Mouse (Mus musculus): ENCODE data around the gene 5031439G07Rik.

The 5031439G07Rik gene

DNA sequence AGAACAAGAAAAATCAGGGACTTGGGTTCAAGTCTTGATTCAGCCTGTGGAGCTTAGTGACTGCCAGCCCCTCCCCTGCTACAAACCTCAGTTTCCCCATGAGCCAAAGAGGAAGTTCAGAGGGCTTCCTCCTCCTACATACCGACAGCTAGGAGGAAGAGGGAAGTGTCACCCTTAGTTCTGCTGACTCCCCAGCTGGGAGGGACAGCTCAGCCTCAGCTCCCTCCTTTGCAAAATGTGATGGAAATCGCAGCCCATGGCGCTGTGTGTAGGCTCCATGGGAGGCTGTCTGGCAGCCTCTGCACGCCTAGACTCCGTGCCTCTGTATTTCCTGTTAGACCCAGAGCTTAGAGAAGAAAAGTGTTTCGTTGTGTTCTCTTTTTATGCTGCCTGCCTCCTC lies 6.1 kb upstream of the 5031439G07Rik start:
- DNase-seq (ENCODE audit: low spot score), result no peak

DNA sequence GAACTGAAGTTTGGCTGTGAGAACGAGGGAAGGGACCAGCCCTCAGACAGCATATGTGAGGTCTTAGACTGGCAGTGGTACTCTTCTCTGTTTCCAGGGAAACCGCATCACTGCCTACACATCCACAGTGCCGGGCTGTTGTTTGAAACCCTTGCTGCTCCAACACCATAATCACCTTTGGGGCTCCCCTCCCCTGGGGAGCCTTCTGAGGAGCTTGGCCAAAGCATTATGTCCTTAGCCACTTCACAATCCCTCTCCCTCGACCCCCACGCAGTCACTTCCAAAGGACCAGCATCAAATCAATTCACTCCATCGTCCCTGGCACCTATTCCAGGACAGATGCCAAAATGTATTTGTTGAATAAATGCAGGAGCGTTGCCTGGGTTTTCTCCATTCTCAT lies 1.4 kb upstream of the 5031439G07Rik start:
- DNase-seq (ENCODE audit: low spot score), result no peak

DNA sequence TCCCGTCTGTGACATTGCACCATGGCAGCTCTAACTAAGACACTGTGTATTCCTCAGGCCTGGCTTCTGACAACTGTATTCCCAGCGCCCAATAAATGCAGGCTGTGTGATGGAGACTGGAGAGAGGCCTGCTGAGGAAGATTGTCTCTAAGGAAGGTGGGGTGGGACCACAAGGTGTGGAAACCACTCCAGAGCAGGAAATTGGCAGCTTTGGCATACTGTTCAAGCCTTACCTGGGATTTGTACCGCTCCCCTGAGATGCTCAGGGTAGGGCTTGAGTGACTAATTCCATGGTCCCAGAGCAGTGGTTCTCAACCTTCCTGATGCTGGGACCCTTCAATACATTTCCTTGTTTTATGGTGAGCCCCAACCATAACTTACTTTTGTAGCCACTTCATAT lies 747 bp upstream of the 5031439G07Rik start:
- DNase-seq (ENCODE audit: low spot score), result no peak

DNA sequence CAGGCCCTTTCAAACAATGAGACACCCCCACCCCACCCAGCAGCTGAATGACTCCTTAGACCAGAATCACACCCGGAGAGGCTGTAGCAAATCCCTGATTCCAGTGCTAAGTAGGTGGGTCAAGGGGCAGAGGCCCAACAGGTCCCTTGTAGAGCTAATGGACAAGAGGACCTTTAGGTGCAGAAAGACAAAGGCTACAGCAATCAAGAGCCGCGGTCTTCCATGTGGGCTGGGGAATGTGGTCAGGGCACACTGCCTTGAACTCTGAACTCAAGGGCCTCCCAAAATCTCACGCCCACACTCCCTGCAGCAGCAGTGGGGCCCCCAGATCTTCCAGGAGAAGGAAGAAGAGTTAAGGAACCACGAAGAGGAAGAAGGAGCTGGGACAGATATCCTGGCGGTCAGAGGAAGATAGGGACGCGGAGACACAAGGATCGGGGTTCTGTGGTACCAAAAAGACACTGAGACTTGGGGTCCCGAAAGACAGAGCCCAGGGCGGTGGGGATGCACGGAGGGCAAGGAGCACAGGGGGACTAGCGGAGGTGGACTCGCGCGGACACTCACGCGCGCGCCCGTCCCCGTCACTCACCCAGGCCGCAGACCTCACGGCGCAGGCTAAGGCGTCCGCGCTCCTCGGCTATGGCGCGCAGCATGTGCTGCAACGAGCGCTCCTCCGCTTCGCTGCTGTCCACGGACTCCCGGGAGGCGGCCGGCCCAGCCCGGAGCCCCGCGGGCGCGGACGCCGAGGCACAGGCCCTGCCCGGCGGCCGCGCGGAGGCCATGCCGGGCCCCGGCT lies 1.1 kb downstream of the 5031439G07Rik start:
- no peak for DNase-seq (ENCODE audit: low spot score)

DNA sequence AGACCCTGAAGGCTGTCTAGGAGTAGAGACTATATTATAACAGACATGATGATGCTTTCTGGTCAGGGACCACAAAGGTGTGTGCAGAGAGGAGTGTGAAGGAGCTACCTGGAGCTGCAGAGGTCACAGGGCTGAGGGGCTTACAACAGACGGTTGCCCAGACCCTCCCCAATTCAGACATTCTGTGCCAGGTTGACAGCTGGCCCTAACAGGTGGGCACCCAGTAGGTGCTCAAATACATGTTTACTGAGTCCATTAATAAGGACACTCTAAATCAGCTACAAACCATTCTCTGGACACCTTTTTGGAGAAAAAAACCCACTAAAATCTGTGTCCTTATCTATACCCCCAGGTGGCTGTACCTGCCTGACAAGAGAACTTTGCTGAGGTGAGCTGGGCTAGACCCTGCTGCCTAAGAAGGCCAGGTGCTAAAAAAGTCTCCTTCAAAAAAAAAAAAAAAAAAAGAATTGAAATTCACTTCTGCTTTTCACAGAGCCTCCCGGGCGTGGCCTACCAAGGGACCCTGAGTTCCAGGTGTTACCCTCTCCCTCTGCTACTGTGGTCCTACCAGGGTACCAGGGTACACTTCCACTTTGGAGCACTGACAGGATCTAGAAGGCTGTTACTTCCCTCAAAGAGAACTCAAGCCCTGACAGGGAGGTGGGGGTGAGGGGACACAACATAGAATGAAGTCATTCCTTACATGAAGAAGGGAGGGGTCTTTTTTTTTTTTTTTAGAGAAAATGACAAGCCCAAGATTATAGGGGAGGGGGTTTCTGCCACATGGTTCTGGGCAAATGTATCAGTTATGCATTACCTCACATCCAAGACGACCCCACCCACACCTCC lies 2.0 kb downstream of the 5031439G07Rik start:
- DNase-seq (ENCODE audit: low spot score), result no peak

DNA sequence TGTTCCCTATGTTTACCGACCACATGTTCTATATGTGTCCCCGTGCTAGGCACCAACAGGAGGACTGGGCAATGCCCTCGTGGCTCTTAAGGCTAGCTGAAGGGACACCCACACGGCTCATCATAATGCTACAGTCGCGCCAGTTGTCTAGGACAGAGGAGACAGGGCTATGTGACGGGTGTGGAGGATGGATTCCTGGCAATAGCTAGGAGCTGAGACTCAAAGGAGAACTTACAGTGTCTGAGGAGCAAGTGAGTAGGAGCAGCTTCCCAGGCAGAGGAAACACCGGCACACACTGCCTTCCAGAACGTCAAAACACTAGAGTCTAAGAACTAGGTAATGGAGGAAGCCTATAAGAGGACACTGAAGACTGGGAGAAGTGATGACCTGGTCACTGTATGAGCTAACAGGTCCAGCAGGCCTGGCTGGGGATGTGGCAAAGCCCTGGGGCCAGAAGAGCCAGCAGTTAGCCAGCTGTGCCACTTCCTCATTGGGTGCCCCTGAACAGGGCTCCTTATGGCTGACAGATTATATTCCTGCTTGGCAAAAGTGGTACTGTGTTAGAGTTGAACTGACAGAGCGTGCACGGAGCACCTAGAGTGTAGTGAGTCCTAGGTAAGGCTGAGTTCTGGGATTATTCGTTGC lies 2.7 kb downstream of the 5031439G07Rik start:
- DNase-seq (ENCODE audit: low spot score), result no peak

DNA sequence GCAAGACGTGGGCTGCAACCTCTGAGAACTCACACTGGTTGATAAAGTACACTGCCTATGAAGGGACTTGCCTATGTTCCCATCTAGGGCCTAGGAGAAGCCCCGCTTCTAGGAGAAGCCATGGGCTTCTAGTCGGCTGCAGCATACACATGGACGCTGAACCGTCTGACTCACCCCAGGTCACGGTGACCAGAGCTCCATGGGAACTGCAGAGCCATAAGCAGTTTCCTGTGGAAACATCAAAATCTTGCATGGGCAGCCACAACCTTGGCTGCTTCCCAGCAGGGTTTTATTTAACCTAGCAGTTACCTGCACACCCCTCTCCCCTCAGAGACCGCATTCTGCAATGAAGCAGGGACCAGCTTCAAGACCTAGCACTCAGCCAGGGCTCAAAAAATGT lies 4.6 kb downstream of the 5031439G07Rik start:
- no peak for DNase-seq (ENCODE audit: low spot score)

DNA sequence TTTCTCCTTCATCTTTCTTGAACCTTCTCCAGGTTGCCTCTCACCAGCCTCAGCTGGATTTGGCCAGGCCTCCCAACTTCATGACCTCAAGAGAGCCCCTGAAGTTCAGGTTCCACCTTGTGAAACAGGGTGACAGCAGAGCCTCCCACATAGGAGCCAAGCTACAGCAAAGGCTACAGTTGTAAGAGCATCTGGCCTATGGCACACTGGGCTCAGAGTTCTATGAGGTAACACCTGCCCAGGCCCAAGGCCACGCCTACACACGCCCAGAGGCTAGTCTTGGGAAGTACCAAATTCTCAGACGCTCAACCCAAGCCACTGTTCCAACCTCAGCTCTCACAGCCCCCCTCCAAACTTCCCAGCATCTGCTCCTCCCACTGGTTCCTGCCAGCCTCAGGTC lies 5.5 kb downstream of the 5031439G07Rik start:
- DNase-seq (ENCODE audit: low spot score), result no peak

DNA sequence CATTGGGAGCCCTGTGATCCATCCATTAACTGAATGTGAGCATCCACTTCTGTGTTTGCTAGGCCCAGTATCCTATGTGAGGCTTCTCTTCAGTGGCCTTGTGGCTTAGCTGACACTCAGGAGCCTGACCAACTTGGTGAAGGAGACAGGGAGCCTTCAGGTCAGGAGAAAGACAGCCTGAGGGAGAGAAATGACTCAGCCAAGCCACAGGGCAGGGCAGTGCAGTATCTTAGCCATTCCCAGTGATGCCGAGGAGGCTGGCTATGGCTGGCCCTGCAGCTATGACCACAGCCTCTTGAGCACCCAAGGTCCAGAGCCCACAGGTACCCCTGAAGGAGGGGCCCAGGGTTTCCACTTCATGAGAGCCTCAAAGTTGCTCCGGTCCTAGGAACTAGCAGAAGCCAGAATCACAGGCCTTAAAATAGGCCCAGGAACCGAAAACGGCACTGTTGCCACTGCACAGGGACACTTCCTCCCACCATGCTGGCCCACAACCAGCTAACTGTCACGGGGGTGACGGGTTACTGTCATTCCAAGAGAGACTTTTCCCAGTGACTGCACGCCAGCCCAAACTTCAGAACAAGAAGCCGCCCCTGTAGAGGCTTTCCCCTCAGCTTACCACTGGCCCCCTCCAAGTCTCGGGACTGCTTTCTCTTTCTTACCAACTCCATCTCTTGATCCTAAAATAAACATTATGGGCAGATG lies 6.6 kb downstream of the 5031439G07Rik start:
- DNase-seq (ENCODE audit: low spot score), result no peak

DNA sequence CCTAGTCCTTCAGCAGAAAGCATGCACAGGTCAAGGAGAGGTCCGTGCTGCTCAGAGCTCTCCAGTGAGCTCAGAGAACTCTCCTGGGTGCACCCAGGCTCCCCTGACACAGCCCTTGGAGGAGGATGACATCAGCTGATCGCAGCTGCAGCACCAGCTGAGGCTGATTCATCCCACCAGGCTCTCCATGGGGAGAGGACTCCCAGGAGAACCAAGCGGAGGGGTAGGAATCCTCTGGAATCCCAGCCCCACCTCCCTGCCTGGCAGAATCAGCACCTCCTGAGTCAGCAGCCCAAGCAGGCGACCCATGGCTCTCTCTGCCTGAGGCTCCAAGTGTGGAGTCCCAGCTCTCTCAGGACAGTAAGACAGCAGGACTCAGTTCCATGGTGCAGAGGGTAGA lies 12.6 kb downstream of the 5031439G07Rik start:
- DNase-seq (ENCODE audit: low spot score), result no peak

DNA sequence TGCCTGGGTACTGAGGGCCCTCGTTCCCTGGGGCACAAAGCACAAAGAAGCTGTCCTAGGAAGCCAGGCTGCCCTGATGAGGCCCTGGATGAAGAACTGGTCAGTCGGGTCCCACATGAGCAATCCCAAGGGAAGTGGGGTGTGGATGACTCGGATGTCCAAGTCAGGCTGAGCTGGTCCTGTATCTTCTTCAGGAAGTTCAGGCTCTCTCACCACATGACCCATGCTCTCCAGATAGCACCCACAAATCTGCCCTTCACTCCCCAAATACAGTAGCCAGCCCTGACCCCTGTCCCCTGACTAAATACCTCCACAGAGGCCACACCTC lies 14.8 kb downstream of the 5031439G07Rik start:
- no peak for DNase-seq (ENCODE audit: low spot score)

DNA sequence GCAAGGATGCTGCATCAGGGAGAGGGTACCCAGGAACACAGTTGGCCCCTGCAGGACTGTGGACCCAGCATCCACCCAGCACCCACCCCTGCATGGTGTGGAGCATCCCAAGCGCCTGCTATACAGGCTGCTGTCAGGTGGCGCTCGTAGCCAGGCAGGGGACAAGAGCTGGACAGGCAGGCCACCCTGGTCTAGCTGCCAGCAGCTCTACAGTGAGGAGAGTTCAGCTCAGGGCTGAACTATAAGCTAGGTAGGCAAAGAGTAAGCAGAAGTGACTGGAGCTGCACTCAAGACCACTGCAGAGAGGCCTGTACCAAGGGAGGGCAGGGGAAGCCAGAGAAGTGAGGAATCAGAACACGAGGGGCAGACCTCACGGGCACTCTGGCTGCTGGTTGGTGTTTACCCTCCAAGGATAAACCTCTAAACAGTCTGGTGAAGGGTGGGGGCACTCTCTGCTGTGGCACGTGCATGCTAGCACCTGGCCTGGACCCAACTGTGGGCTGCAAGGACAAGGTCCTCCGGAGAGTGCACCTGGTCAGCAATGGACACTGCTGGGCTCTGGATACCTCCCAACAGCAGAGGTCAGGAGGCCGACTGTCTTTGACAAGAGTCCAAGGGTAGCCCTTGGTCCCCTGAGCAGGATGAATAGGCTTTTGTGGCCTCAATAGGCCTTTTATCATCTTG lies 15.3 kb downstream of the 5031439G07Rik start:
- no peak for DNase-seq (ENCODE audit: low spot score)

DNA sequence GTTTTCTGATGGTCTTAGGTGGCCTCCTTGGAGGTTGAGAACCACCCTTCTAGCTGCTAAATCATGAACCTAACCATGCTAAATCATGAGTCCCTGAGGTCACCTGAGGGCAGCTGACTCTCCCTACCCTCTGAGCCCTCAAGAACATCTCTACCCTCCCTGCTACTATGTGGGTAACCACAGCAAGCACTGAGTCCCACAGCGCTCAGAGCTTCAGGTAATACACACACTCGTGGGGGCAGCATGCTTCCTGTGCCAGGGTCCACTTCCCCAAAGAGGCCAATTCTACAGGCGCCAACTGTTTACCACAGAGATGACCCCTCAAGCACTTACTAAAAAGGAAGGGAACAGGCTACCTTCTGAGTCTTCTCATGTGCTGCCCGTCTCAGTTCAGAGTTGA lies 19.8 kb downstream of the 5031439G07Rik start:
- DNase-seq (ENCODE audit: low spot score), result no peak

DNA sequence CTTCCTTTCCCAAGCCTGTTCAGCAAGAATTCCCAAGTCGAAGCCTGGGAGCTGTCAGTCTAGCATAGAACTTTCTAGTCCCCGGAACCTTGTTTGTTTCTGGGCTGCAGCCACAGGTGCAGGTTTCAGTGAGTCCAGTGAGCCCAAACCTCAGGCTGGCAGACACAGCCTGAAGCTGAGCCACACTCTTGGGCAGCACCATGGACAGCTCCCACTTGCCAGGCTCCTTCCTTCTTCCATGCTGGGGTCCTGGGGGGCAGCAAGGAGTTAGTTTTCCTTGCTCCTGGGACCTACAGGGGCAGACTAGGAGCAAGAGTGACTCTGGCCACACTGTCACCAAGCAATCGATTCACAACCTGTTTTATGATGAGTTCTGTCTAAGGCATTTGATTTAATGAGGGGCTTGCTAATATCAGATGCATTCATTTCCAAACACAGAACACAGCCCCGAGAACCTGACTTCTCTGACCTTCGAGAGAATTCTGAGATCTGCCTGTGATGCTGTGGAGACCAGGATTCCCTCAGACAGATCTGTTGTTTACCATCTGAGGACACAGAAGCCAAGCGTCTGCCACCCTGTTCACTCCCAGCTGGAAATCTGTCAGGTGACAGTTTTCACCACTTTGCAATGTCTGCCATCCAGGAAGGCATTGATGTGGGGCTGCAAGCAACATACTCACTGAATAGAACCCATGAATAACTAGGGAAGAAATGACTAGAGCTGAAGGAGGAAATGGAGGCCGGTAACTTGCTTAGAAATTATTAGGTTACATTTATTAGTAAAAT lies 22.6 kb downstream of the 5031439G07Rik start:
- no peak for DNase-seq (ENCODE audit: low spot score)

DNA sequence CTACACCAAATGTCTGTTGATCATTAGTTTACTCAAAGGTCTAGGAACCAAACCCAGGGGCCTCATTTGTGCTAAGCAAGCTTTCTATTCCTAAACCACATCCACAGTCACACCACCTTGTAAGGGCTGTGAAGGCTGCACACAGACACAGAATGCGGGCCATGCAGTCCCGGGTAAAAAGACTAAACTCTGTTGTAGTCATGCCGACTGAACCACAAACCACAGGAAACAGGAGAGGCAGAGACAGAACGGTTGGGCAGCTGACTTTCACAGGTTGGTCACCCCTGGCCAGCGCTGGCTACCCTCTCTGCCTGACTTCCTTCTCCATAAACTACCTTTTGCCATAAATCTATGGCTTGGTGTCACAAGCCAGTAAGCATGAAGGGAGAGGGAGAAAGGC lies 23.6 kb downstream of the 5031439G07Rik start:
- DNase-seq (ENCODE audit: low spot score), result no peak

DNA sequence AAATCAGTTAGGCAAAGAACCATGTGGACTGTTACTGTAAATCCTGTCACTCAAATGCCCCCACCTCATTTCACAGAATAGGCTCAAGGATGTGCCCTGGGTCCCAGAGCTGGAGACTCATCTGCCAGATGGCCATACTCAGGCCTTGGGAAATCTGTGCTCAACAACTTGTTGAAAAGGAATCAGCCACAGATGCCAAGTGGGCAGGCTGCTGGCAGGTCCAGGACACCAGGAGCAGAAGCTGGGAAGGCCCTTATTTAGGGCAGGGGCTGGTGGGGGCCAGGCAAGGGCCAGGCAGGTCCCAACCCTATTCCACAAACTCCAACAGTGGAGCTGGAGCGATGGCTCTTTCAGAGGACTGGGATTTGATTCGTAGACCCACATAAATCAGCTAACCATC lies 25.8 kb downstream of the 5031439G07Rik start:
- DNase-seq (ENCODE audit: low spot score), result no peak

DNA sequence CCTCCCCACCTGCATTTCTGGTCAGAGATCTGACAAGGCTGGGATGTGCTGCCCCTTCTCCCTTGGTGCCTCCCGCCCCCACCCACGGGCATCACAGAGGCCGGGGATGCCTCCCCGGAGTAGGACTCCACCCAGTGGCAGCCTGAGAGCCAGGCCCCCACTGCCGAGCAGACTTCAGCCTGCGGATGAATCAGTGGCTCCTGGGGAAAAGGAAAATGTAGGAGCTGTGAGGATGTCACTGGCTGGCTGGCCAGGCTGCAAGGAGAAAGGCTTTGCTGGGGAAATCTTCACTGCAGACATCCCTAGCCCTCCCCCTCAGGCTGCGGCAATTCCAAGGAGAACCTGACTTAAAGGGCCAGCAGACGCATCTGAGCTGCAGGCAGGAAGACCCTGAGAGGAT lies 27.7 kb downstream of the 5031439G07Rik start:
- no peak for DNase-seq (ENCODE audit: low spot score)

DNA sequence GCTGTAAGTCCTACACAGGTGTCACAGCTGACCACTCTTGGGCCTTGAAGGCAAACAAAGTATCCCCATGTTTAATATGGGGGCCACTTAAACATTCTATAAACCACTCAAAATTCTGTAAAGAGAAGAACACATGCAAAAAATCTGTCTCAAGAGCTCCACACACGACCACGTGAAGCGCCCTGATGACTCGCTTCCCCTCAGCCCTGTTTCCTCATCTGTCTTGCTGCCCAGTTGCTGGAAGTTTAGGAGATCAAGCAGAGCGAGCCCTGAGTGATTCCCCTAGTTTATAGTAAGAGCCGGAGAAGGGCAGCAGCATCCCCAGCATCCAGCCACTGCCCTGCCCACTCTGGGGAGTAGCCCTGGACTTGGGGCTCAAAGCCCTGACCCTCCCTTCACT lies 28.5 kb downstream of the 5031439G07Rik start:
- no peak for DNase-seq (ENCODE audit: low spot score)

DNA sequence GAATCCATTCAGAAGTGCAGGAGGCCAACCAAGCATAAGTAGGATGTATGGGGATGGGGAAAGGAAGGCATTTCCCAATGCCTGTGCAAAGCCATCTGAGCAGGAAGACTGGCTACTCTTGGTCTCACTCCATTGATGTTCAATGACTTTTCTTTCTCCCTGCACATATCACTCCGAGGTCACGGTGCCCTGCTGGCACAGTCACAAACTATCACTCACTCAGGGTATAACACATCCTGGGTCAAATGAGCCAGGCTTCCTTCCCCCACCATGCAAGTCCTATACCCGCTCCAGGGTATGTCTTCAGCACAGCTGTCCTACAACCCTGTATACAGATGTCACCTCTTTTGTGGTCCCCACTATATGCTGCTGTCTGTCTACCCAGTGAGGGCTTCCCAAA lies 30.0 kb downstream of the 5031439G07Rik start:
- DNase-seq (ENCODE audit: low spot score), result no peak

DNA sequence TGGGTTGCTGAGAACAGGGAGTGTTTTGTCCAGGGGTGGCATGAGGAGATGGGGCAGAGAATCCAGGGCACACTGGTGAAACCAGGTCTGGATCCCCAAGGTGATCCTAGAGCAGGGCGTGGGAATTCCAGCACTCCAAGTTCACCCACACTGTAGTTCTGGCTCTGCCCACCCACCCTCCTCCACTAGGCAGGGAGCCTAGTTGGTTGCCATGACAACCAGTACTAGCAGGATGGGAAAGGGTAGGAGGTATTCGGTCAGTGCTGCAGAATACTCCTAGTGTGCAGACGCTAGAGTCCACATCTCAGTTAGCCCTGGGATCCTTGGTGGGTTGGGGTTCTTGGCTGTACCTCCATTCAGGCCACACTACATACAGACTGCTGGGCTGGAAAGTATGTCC lies 30.5 kb downstream of the 5031439G07Rik start:
- no peak for DNase-seq (ENCODE audit: low spot score)

DNA sequence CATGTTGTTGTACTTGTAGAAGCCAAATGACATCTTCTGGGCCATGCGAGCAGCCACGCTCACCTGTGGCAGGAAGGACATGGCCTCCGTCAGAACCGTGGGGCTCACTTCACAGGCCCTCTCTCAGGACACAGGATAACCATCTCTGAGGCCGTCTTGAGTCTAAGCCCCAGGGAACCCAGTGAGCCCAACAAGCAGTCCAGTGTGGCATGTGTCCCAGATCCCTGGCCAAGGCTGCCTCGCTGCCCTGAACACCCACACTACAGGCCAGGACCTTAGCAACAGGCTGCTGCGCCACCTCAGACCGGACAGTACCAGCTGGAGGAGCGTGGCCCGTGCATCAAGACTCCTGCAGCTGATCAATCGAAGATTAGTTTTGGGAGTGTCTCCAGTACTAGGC lies 35.1 kb downstream of the 5031439G07Rik start:
- DNase-seq (ENCODE audit: low spot score), result no peak

Data from lung, postnatal 25 days (tissue).